Mouse (Mus musculus) stomach, postnatal 0 days (tissue): ENCODE data around the gene Sspn. TPM values are rescaled to one million over a fixed set of nuclear protein-coding genes. Genes with fewer than 3 reads are reported as not detected.

Experiments
- ATAC-seq: fragments of 200-750 bp; cut with Nextera tagmentation; 2 replicates; pipeline ENCODE4 v1.8.0; 2017; ENCODE audit not compliant: low FRiP score, low TSS enrichment
- DNase-seq: peaks from one replicate; pipeline ENCODE4 v3.0.0-alpha.2; 2016; ENCODE audit warnings: low spot score
- H3K27ac ChIP-seq: fragments of 300-500 bp; sonication (generic); replicated peaks from 2 replicates; pipeline ENCODE4 v1.5.1; 2014; ENCODE audit warnings: mild to moderate bottlenecking, control low read depth
- H3K27me3 ChIP-seq: fragments of 300-500 bp; sonication (generic); 2 replicates; pipeline ENCODE4 v1.6.1; 2014; ENCODE audit warnings: low read length; ENCODE audit not compliant: control insufficient read depth, insufficient read depth
- H3K36me3 ChIP-seq: fragments of 300-500 bp; sonication (generic); 2 replicates; pipeline ENCODE4 v1.6.1; 2014; ENCODE audit warnings: low read length, mixed read lengths; ENCODE audit not compliant: control insufficient read depth, insufficient read depth
- H3K4me1 ChIP-seq: fragments of 300-500 bp; sonication (generic); replicated peaks from 2 replicates; pipeline ENCODE4 v1.6.1; 2014; ENCODE audit warnings: antibody characterized with exemption; ENCODE audit not compliant: control insufficient read depth, insufficient read depth
- H3K4me2 ChIP-seq: fragments of 300-500 bp; sonication (generic); replicated peaks from 2 replicates; pipeline ENCODE4 v1.6.1; 2014; ENCODE audit warnings: low read depth, mild to moderate bottlenecking, control low read depth, moderate library complexity
- H3K4me3 ChIP-seq: fragments of 300-500 bp; sonication (generic); 2 replicates; pipeline ENCODE4 v1.5.1; 2014; ENCODE audit warnings: low read depth, low read length, control low read depth
- H3K9ac ChIP-seq: fragments of 300-500 bp; sonication (generic); 2 replicates; pipeline ENCODE4 v1.6.1; 2014; ENCODE audit warnings: mild to moderate bottlenecking, low read length, control low read depth, mixed read lengths
- H3K9me3 ChIP-seq: fragments of 300-500 bp; sonication (generic); 2 replicates; pipeline ENCODE4 v1.6.1; 2016; ENCODE audit warnings: low read length; ENCODE audit not compliant: control insufficient read depth
- CTCF ChIP-seq: IDR thresholded peaks from 2 replicates; pipeline ENCODE4 v1.5.1; 2016; ENCODE audit warnings: antibody characterized with exemption, low read depth, mild to moderate bottlenecking, moderate library complexity
- EP300 ChIP-seq: optimal IDR thresholded peaks from 2 replicates; pipeline ENCODE3; 2016; ENCODE audit warnings: antibody characterized with exemption
- WGBS: fragments of 180-500 bp; shearing (Covaris S2); extraction: QIAGEN DNeasy Blood & Tissue Kit; methylation state at CpG from one replicate; pipeline ENCODE4 v1.1.7; 2014; 5-methylcytosine and 5-hydroxymethylcytosine counted together
- polyA plus RNA-seq: library from polyadenylated mRNA; unstranded; fragments of >200 nt; fragmentation: Nextera tagmentation; extraction: Ambion mirVana; gene quantifications from 2 replicates; pipeline ENCODE4 v1.2.1, GENCODE M21; 2015

The Sspn gene
- polyA plus RNA-seq, 1 experiment from 2014 or later: 8.0 TPM

GRCm38 (mm10) chr6:145904616-145905015 is 26.8 kb upstream of the Sspn start:
- Histone ChIP-seq H3K4me1 (no peaks in the 10 kb centered on the region), H3K27ac (no peak overlapping the region), H3K9me3 (no peaks in the 10 kb centered on the region), H3K9ac (no peak overlapping the region), H3K27me3 (no peaks in the 10 kb centered on the region), H3K4me2 (no peak overlapping the region), H3K36me3 (no peaks in the 10 kb centered on the region), H3K4me3 (no peak overlapping the region)
- 83% methylated on average over 5 of the region's 5 CpGs for WGBS
- no peak for TF ChIP-seq CTCF
- TF ChIP-seq EP300: no peak
- ATAC-seq (no peak), DNase-seq (no peak)

GRCm38 (mm10) chr6:145906096-145906890 is 25.1 kb upstream of the Sspn start:
- Histone ChIP-seq H3K27ac (no peak overlapping the region), H3K36me3 (no peaks in the 10 kb centered on the region), H3K4me2 (no peak overlapping the region), H3K9ac (no peak overlapping the region), H3K4me1 (no peaks in the 10 kb centered on the region), H3K4me3 (no peak overlapping the region), H3K27me3 (no peaks in the 10 kb centered on the region), H3K9me3 (no peaks in the 10 kb centered on the region)
- no peak for ATAC-seq
- WGBS: 76% methylated on average over 7 of the region's 7 CpGs
- no peak for DNase-seq
- TF ChIP-seq EP300 (no peak), CTCF (no peak)

- TF ChIP-seq EP300 (no peak), CTCF (no peak)
- Histone ChIP-seq H3K36me3 (no peaks in the 10 kb centered on the region), H3K9ac (no peak overlapping the region), H3K4me3 (no peak overlapping the region), H3K27ac (no peak overlapping the region), H3K4me2 (no peak overlapping the region), H3K9me3 (no peaks in the 10 kb centered on the region), H3K4me1 (no peaks in the 10 kb centered on the region), H3K27me3 (no peaks in the 10 kb centered on the region)
- DNase-seq (no peak), ATAC-seq (no peak)
- WGBS: 70% methylated on average over 4 of the region's 4 CpGs
Observed at GRCm38 (mm10) chr6:145909943-145910342, 21.5 kb upstream of the Sspn start.

GRCm38 (mm10) chr6:145910469-145911426 is 20.7 kb upstream of the Sspn start:
- TF ChIP-seq EP300 (no peak), CTCF (no peak)
- no peak overlapping the region for H3K4me3 ChIP-seq
- H3K27me3 ChIP-seq: no peaks in the 10 kb centered on the region
- no peak overlapping the region for H3K27ac ChIP-seq
- H3K9ac ChIP-seq: no peak overlapping the region
- H3K4me1 ChIP-seq: no peaks in the 10 kb centered on the region
- ATAC-seq (no peak), DNase-seq (no peak)
- H3K4me2 ChIP-seq: no peak overlapping the region
- H3K9me3 ChIP-seq: no peaks in the 10 kb centered on the region
- WGBS: 71% methylated on average over 3 of the region's 3 CpGs
- H3K36me3 ChIP-seq: no peaks in the 10 kb centered on the region

- Histone ChIP-seq H3K4me3 (no peak overlapping the region), H3K27me3 (no peaks in the 10 kb centered on the region), H3K4me2 (no peak overlapping the region), H3K4me1 (no peaks in the 10 kb centered on the region), H3K36me3 (no peaks in the 10 kb centered on the region), H3K27ac (no peak overlapping the region), H3K9ac (no peak overlapping the region), H3K9me3 (no peaks in the 10 kb centered on the region)
- DNase-seq (no peak), ATAC-seq (no peak)
- TF ChIP-seq CTCF (no peak), EP300 (no peak)
Observed at GRCm38 (mm10) chr6:145912232-145912631, 19.2 kb upstream of the Sspn start.

GRCm38 (mm10) chr6:145915435-145915834 is 16.0 kb upstream of the Sspn start:
- WGBS: 88% methylated on average over 2 of the region's 2 CpGs
- no peak for TF ChIP-seq CTCF
- TF ChIP-seq EP300: no peak

More at GRCm38 (mm10) chr6:145915435-145915834, 16.0 kb upstream of the Sspn start:
- H3K27ac ChIP-seq: no peak overlapping the region
- DNase-seq (no peak), ATAC-seq (no peak)
- H3K9me3 ChIP-seq: no peaks in the 10 kb centered on the region
- H3K4me2 ChIP-seq: no peak overlapping the region
- no peaks in the 10 kb centered on the region for H3K36me3 ChIP-seq
- H3K4me1 ChIP-seq: no peaks in the 10 kb centered on the region
- no peak overlapping the region for H3K4me3 ChIP-seq
- H3K9ac ChIP-seq: no peak overlapping the region
- H3K27me3 ChIP-seq: no peaks in the 10 kb centered on the region
